Mouse (Mus musculus) frontal cortex, postnatal 14 days (tissue): ENCODE results near the gene Smad1.

ENCODE experiments used
- DNase-seq, 2 experiments: peaks; one replicate each; pipeline ENCODE4 v3.0.0; 2022; ENCODE audit warnings: low spot score in 2 of 2

The Smad1 gene

DNA sequence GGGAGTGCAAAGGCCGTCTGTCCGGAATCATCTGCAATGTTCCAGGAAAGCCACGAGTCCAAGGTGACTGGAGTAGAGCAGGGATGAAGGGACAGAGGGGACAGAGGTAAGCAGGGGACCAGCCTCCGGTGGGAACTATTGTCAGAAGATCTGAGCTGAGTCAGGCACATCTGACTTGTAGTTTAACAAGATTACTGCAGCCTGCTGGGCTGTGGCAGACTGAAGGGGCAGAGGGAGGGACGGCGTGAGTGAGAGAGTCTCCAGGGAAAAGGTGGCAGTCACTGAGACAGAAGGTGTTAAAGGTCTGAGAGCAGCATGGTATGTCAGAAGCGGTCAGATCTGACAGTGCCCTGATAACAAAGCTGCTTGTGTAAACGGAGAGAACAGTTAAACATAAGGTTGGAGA is 16.5 kb downstream of the Smad1 start:
- DNase-seq = no peak

DNA sequence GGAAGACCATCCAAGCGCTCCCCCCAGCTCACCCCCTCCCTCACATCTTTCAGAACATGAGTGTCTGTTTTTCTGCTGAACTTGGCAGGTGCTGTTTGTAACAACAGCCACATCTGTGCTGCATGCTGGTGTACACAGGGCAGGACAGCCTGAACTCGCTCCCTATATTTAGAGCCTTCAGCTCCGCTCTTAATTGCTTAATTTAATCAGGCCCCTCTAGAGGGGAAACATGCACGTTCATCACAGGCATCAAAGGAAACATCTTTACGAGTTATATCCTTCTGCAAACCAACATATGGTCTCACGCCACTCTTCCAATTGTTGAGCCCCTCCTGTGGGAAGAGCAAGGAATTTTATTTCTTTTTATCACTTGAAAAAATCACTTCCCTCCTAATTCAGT is 17.5 kb downstream of the Smad1 start:
- no peak for DNase-seq

DNA sequence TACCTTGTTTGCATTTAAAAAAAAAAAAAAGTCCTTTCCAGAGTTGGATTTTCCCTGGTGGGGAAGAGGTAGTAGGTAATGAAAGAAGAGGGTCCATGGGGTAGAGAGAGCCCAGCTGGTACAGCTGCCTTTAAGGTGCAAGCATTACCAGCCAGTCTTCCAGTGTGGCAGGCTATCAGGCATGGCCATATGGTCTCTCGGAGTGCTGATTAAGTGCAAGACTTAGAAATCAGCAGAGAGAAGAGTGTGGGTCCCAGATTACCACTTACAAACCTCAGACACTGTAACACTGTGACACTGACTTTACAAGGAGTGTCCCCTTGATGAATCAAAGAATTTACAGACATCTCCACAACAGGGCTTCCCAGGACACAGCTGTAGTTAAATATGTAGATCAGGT is 18.9 kb downstream of the Smad1 start:
- no peak for DNase-seq

DNA sequence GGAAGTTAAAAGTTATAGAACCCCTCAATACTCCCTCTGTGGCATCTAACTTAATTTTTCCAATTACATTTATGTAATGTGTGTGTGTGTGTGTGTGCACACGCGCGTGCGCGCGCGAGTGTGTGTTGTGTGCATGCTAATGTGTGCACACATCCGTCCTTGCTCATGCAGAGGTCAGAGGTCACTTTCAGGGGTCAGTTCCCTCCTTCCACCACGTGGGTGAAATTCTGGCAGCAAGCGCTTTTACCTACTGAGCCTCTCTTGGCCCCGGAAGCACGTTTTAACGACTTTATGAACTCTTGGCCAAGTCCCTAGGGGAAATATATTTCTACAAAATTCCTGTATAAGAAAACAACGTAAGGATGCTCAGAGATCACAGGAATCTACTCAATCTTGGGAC is 19.3 kb downstream of the Smad1 start:
- no peak for DNase-seq

DNA sequence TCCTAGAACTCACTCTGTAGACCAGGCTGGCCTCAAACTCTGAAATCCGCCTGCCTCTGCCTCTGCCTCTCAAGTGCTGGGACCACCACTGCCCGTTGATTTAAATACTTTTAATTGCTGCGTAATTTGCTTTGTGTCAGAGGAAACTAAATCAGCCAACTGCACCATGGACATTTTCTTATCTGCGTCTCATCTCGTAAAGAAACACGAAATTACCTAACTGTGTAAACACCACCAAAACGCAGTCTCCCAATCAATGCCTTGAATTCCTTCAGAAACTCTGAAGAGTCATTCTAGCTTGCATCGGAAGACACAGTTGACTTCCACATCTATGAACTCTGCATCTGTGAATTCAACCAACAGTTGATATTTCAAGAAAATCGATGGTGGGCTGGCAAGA is 22.7 kb downstream of the Smad1 start:
- DNase-seq = no peak

DNA sequence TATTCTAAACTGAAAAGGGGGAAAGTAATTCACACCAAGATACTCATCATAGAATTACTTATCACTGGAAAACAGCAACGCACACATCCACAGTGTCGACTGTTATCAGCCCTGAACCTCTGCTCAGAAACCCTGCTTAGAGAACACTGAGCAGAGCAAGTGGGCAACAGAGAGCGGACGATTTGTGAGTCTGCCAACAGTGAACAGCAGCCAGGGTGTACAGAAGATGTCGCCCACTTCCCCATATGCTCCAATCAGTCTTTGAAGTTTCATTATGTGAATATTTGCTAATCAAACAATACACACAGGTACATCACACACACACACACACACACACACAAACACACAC is 23.6 kb downstream of the Smad1 start:
- no peak for DNase-seq

DNA sequence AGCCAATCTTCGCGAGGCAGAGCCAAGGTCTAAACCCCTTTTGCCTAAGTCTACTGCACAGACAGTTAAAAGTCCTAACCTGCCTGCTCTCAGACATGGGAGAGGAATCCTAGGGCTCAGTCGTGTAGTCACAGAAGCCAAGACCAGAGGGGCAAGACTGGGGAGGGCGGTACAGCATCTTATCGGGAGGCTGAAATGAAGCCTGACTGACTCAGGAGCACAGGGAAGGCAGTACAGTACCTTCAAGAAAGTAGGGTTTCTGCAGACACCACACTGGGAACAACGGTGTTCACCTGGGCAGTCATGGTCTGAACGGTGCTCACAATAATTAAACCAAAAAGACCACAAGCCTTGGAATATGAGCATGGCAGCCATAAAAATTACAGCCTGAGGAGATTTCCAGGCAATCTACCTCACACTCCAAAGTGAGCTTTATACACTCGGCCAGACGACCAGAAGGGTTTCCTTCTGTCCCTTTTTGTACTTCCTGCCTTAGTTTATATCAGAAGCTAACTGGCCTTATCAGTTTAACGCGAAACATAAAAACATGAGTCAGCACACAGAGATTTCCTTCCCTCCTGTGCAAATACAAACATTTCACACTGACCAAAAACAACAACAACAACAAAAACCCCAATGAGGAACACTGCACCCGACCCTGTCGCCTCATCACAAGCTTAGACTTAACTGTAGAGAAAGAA is 24.1 kb downstream of the Smad1 start:
- no peak for DNase-seq

DNA sequence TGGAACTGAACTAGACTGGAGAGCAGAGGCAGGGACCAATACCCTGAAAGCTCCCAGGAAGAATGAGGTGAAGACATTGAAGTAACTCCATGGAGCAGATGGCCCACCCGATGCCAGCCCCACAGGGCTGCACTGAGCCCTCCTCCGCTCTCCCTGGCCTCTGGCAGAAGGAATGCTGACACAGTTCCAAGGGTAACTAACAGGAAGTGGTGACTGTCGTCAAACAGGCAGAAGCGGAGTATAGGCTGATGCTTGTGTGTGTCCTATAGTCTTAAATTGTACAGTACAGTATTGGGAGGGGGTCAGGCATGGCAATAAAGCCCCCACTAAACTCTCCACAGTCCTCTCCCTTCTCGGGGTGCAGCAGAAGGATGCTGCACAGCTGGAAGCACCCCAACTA is 24.9 kb downstream of the Smad1 start:
- DNase-seq = no peak

DNA sequence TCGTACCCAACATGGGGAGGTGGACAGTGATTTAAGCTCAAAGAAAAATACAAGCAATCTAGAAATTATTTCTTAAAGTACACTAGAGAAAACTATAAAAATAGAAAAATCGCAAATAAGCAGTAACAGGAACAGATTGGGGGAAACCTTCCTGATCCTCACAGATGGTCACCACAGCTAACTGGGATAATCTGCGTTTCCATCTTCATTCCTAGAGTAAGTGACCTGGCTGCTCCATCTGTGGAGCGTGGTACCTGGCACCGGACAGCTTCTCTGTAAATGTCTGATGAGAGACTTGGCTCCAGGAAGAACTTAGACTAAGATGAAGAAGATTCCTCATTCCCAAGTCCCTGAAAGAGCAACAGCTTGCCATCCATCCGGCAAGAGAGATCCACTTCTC is 25.8 kb downstream of the Smad1 start:
- DNase-seq = no peak

DNA sequence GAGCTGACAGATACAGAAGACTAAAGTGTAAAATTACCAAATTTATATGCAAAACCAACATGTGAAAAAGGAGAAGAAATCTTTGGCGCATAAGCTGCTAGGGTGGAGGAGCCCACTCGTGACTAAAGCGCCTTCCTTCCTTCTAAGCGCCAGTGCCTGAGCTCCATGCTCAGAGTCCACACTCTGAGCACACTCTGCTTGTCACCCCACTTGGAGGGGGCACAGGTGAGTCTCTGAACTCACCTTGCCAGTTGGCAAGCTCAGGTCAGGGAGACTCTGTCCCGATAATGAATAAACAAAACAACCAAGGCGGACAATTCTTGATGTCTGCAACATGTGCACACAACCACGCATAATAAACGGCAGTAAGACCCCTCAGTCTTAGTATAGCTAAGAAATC is 26.4 kb downstream of the Smad1 start:
- DNase-seq = no peak

DNA sequence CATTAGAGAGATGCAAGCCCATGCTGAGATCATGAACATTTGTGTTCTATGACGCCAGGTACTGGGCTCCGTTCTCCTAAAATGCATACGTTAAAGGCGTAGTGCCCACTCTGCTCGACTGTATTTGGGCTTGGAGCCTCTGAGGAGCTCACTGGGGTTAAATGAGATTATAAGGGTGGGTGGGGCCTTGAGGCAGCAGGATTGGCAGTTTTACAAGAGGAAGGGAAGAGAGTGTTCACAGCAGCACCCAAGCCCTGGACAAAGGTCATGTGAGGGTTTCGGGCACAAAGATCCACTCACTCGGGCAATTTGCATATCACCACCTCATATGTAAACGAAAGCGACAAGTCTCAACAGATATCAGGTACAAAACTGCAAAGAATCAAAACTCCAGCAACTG is 26.8 kb downstream of the Smad1 start:
- no peak for DNase-seq

DNA sequence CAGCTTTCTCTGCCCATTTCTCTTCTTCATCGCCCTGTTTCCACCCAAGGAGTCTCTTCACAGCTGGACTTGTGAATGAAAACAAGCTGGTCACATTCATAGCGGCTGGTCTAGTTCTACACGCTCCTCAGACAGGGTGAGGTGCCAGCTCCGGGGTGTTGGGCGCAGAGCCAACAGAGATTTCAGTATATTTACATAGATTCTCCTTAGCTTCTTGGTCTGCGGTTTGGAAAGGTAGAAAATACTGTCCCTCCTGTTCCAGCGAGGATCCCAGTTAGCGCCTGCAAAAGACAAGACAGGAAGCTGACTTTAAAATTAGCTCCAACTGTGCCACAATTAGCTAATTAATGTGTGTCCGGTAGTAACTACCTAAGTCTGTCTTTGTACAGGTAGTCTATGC is 27.2 kb downstream of the Smad1 start:
- no peak for DNase-seq

DNA sequence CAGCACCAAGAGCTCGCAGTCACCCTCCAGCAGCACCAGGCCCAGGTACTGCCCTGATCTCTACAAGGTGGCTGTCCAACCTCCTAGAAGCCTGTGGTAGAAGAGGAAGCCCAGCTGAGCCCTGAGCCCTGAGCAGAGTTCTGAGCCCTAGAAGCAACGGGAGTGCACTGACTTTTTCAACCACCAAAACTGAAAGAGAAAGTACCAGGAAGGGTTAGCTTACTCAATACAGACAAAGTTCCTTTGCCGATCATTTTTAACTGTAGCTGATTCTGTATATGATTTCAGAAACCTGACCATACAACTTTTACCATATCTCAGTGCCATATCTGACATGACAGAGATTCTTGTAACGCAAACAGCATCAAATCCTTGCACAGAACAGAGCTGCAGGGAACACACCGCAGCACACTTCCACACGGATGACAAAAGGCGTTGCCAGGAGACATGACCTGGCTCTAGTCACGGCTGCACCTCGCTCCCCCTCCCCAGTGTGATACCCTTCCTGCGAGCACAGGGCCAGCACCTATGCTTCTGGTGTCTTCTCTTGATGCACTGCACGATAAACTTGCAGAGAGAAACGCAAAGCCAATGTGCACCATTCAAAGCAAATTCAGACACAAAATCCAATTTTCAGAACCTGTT is 28.6 kb downstream of the Smad1 start:
- DNase-seq = no peak

DNA sequence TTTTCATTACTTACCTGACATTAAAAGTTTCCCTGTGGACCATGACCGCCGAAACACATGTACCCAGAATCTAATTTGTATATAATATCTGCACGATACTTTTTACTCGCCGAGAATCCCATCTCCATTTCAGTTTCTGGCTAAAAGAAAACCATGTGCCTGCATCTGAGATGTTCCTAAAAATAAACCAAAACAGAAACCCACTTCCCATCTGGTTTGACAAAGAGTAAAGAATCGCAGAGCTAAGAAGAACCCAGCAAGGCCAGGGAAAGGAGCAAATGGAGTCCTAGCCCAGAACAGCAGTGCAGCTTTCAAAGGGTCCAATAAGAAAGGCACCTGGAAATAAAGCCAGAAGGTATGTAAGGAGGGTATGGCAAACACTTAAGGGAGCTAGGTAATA is 30.2 kb downstream of the Smad1 start:
- DNase-seq = no peak

DNA sequence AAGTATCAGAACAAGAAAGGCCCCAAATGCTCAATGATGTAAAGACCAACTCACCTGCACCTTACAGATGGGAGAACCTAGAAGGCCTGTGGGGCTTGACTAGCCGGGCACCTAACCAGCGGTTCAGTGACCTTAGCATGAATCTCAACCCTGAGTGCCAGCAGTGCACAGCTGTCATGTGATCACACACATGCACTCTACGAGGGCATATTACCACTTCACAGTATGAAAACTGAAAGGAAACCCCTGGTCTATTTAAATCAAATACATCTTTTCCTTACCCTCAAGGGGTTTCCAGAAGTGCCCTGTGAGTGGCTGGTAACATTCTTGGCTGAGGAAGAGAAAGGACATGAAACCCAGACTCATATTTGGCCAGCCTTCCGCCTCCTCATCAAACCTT is 31.4 kb downstream of the Smad1 start:
- no peak for DNase-seq

DNA sequence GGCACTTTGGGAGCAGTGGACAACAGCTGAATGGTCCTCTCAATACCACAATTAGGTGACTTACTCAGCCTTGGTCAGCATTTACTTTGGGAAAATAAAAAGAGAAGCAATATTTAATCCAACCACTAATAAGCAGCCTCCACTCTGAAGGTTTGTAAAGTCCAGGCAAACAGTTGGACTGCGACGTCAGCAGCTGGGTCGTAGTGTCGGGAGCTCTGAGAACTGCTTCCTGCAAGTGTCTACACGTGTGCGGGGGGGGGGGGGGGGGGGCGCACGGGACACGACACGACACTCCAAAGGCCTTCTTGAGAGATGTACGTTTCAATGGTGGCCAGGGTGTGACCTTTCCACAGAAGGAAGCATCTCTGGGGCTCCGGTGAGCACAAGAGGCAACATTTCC is 32.0 kb downstream of the Smad1 start:
- DNase-seq = no peak

DNA sequence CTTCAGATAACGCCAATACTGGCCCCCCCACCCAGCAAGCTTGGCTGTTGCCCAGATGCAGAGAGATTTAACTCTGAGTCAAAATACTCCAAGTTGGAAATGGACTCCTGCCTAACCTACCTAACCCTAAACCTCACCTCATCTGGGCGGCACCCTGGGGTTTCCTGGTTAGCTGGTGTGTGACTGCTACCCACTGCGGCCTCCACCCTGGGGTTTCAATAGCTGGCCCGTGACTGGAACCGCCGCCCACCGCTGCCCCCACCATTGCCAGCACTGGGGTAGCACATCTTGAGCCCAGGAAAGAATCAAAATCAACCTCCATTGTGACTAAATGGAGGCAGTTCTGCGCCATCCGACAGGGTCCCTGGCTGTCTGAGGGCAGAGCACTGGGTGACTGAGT is 33.1 kb downstream of the Smad1 start:
- no peak for DNase-seq

DNA sequence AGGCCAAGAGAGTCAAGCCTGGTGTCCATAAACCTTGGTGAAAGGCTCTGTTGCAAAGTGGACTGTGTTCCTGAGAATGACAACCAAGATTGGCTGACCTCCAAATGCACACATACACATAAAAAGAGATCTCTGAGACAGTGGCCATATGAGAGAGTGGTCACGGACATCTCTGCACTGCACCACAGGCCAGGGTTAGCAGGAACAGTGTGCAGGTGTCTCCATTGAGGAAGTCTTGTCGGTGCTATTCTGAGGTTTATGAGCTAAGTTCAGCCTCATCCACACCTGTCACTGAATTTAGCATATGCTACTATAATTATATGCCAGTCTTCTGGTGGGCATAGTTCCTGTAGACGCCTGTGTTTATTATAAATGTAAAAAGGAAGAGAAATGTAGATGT is 33.6 kb downstream of the Smad1 start:
- no peak for DNase-seq

DNA sequence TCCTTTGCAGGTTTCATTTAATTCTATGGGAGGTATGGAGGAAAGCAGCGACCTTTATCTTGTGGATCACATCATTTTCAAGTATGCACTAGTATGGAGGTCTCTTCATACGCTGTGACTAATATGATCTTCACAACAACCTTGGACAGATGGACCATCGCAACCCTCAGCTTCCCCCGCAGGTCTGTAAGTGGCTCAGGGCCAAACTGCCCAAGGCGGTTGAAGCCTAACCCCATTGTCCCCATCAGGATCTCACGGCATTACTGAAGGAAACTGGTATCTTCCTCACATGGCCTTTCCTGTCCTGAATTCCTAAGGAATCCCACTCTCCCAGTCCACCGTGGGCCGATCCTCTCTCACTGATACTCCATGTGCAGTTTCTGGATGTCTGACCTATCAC is 34.5 kb downstream of the Smad1 start:
- DNase-seq = no peak

DNA sequence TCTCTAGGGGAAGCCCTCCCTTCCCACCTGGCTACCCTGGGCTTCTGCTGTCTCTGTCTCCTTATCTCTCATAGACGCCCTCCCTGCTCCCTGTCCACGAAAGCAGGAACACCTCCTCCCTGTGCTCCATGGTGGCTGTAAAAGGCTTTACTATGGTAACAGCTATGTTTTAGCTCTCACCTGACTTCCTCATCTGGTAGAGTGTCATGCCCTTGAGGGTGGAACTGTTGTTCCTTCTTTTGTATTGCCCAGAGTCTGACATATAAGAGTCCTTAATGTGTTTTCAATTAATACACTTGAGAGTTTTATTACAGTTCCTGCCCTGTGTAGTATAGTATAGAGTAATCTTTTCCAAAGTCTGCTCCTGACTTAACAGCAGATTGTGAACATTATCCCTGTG is 36.9 kb downstream of the Smad1 start:
- DNase-seq = no peak

DNA sequence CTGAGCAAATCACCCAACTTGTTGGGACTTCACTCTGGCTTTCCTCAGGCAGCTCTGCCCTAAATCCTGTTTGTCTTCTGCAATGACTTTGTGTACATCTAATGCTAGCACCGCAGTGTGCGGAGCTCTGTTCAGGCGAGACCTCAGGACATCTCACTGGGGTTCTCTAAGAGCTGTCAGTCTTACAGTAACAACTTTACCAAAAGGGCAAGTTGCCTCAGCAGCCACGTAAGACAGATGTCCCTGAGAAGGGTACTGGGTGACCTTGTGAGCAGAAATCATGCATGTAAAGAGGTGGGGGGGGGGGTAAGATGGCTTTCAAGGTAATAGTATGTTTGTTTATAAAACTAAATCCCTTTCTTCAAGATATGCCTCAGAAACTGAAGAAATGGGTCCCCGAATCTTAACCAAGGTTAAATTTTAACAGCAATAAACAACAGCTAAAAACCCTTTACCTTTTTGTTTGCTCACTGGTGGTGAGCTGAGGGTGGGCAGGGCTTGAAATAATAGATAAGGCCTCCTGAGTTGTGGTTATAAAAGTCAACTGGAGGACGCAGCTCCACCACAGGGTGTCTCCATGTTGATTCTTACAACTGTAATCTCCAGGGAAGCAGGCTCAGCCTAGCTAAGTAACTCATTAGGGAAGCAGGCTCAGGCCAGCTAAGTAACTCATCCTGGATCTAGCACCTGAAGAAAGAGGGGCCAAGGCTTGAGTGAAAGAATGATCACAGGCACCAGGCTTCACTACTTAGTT is 38.4 kb downstream of the Smad1 start:
- DNase-seq = no peak

DNA sequence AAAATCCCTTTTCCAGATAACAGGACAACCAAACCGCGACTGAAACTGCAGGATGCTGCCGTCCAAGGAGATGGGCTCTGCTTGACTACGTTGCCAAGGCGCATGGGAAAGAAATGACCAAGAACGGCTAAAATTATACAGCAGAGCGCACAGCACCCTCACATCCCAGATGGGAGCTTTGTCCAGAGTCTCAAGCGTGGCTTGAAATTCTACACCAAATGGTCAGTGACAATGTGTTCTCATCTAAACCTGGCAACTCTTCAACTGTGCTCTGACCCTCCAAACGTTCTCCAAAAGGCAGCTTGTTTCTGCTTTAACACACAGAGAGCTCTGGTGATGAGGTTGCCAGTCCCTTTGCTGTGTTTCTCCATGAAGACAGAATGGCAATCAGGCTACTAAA is 39.0 kb downstream of the Smad1 start:
- DNase-seq = no peak

DNA sequence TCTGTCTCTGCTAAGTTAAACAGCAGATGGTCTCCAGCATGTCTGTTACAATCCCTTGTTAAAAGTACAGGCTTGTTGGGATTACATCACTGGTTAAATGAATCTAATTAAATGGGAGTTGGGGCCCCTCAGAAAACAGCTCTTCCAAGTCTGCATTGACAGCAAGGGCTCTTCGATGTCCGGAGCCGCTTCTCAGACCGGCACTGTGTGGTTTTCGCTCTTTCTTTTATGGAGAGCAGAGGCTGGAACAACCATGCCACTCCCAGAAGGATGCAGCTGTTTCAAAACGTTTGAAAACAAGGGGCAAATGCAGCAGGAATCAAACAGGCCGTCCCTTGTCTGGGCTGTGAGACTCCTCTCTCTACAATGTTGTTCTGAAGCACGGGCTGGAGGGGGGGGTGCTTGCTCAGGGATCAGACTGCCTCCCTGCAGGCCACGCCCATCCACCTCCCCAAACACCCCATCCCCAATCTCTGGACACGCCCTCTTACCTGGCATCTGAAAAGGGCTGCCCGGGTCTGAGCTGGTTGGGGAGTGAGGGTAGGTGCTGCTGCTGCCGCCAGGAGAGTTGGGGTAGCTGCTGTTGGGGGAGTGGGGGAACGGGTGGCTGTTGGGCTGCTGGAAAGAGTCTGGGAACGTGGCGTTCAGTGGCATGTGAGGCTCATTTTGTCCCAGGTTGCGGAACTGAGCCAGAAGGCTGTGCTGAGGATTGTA is 43.4 kb downstream of the Smad1 start:
- no peak for DNase-seq
